Mouse (Mus musculus) cortical plate, adult 2 months (tissue): Measurements from ENCODE around the gene Csmd2.

Source experiments
- CTCF ChIP-seq: fragments of 200-500 bp; IDR thresholded peaks from 2 replicates; pipeline ENCODE4 v1.5.1; 2011; ENCODE audit warnings: mild to moderate bottlenecking, control low read depth, low read length; ENCODE audit not compliant: insufficient read depth; ENCODE audit errors: extremely low read depth
- POLR2A ChIP-seq: fragments of 200-500 bp; IDR thresholded peaks from 2 replicates; pipeline ENCODE4 v1.6.1; 2011; ENCODE audit warnings: mild to moderate bottlenecking, low read length, control low read depth; ENCODE audit not compliant: insufficient read depth; ENCODE audit errors: extremely low read depth

GRCm38 (mm10) chr4:128368088-128368487 is 380.4 kb downstream of the Csmd2 start:
- no peak for TF ChIP-seq CTCF
- no peak for TF ChIP-seq POLR2A
